Mouse (Mus musculus) ES-E14 (cell line): ENCODE results near the gene Pdcd2l. TPM values are rescaled to one million over a fixed set of nuclear protein-coding genes. Genes with fewer than 3 reads are reported as not detected.
"Not testable (repeated sequence)": the region's sequence is repeated elsewhere in the genome, so short reads cannot be mapped to it uniquely, and the experiment has no call there.

Experiments used
- DNase-seq: peaks from one replicate; pipeline ENCODE4 v3.0.0-alpha.2; 2013; ENCODE audit warnings: low read depth, low spot score
- H3K27ac ChIP-seq: 2 replicates; pipeline ENCODE4 v1.5.1; 2012; ENCODE audit warnings: low read depth, mild to moderate bottlenecking, low read length, moderate library complexity, mixed read lengths; ENCODE audit not compliant: poor library complexity, insufficient read depth, severe bottlenecking
- H3K36me3 ChIP-seq: 2 replicates; pipeline ENCODE4 v1.6.1; 2012; ENCODE audit warnings: mild to moderate bottlenecking, low read length, moderate library complexity, mixed read lengths; ENCODE audit not compliant: control insufficient read depth, poor library complexity, insufficient read depth, severe bottlenecking
- H3K4me1 ChIP-seq, 2 experiments: fragments of 150-350 bp in 1 of 2; sonication (generic) in 1 of 2; 2 replicates each; pipeline ENCODE4 v1.6.1; 2012; ENCODE audit warnings: low read length in 2 of 2, mild to moderate bottlenecking in 1 of 2, mixed read lengths in 1 of 2; ENCODE audit not compliant: control insufficient read depth in 2 of 2, insufficient read depth in 2 of 2, poor library complexity in 1 of 2
- H3K4me3 ChIP-seq, 2 experiments: fragments of 150-350 bp in 1 of 2; sonication (generic) in 1 of 2; 2 replicates each; pipeline ENCODE4 v1.5.1; 2012; ENCODE audit warnings: low read length in 2 of 2, low read depth in 1 of 2, mild to moderate bottlenecking in 1 of 2, mixed read lengths in 1 of 2; ENCODE audit not compliant: insufficient read depth in 1 of 2, poor library complexity in 1 of 2, severe bottlenecking in 1 of 2
- H3K9ac ChIP-seq: 2 replicates; pipeline ENCODE4 v1.6.1; 2012; ENCODE audit warnings: low read depth, mild to moderate bottlenecking, low read length, mixed read lengths; ENCODE audit not compliant: poor library complexity, insufficient read depth, severe bottlenecking
- H3K9me3 ChIP-seq: fragments of 150-350 bp; sonication (generic); 2 replicates; pipeline ENCODE4 v1.6.1; 2012; ENCODE audit warnings: low read depth, mild to moderate bottlenecking, low read length; ENCODE audit not compliant: control insufficient read depth, insufficient read depth
- CHD2 ChIP-seq: IDR thresholded peaks from 2 replicates; pipeline ENCODE4 v1.6.1; 2014; ENCODE audit warnings: mild to moderate bottlenecking, low read depth, low read length, inconsistent platforms
- HCFC1 ChIP-seq: IDR thresholded peaks from 2 replicates; pipeline ENCODE4 v1.6.1; 2012; ENCODE audit warnings: low read length, inconsistent platforms, borderline replicate concordance; ENCODE audit not compliant: insufficient read depth
- MAFK ChIP-seq: IDR thresholded peaks from 2 replicates; pipeline ENCODE4 v1.6.1; 2014; ENCODE audit warnings: mild to moderate bottlenecking, low read depth, low read length, inconsistent platforms; ENCODE audit not compliant: insufficient read depth
- ZC3H11A ChIP-seq: IDR thresholded peaks from 2 replicates; pipeline ENCODE4 v1.6.1; 2012; ENCODE audit warnings: low read depth, mild to moderate bottlenecking, inconsistent platforms, low read length, borderline replicate concordance
- ZNF384 ChIP-seq: IDR thresholded peaks from 2 replicates; pipeline ENCODE4 v1.6.1; 2012; ENCODE audit warnings: low read depth, low read length, inconsistent platforms
- in situ Hi-C, 2 experiments: fragments of 600-800 bp; cut with MboI; formaldehyde crosslinking; loops; one replicate each; pipeline ENCODE4 v1.15.1; 2025; ENCODE audit warnings: low sequenced_read_pairs in 2 of 2, inconsistent platforms in 1 of 2; ENCODE audit not compliant: unreplicated experiment in 2 of 2
- total RNA-seq: library from RNA; depleted of rRNA; stranded (reverse); fragments of 300-350 nt; gene quantifications from 2 replicates; pipeline ENCODE4 v1.2.3, GENCODE M21; 2012

The Pdcd2l gene
- total RNA-seq, 1 experiment = 57.7 TPM

- Histone ChIP-seq H3K9me3 (no peaks in the 10 kb centered on the region), H3K27ac (peak overlapping the region; percentile 66), H3K36me3 (peaks cover 21% of the 10 kb centered on the region), H3K4me3 (peak overlapping the region in 1 of 2 experiments; percentile 36; a peak in 1 of 4 replicates), H3K4me1 (peaks cover 3 to 5% of the 10 kb centered on the region in 2 experiments; a peak in 2 of 4 replicates), H3K9ac (no peak overlapping the region)
- in situ Hi-C loops = no loop called here
- DNase-seq = no peak
- no peak for TF ChIP-seq CHD2
- no peak for TF ChIP-seq ZNF384
These were observed 12.7 kb downstream of the Pdcd2l start for GRCm38 (mm10) chr7:34183794-34184193.

- H3K27ac ChIP-seq = peak overlapping the region; percentile 66
- in situ Hi-C loops = no loop called here
- peak overlapping the region; percentile 58; the same call in 1 of the 2 replicates for H3K9ac ChIP-seq
- peaks cover 17% of the 10 kb centered on the region for H3K36me3 ChIP-seq
- TF ChIP-seq CHD2 (no peak), HCFC1 (no peak), ZC3H11A (no peak)
- peaks cover 3 to 5% of the 10 kb centered on the region in 2 experiments; a peak in 2 of 4 replicates for H3K4me1 ChIP-seq
- H3K4me3 ChIP-seq = peak overlapping the region; percentile 3 to 36; a peak in 3 of 4 replicates
- H3K9me3 ChIP-seq = no peaks in the 10 kb centered on the region
- DNase-seq = no peak
These were observed 13.1 kb downstream of the Pdcd2l start for GRCm38 (mm10) chr7:34183356-34183755.

- H3K9ac ChIP-seq, H3K9me3 ChIP-seq, H3K36me3 ChIP-seq, H3K4me1 ChIP-seq, DNase-seq, H3K4me3 ChIP-seq, in situ Hi-C loops, H3K27ac ChIP-seq: not testable (repeated sequence)
These were observed 20.2 kb downstream of the Pdcd2l start for GRCm38 (mm10) chr7:34176241-34176640.

GRCm38 (mm10) chr7:34172251-34172650, 24.2 kb downstream of the Pdcd2l start:
- no peak overlapping the region for H3K9ac ChIP-seq
- no peak overlapping the region for H3K27ac ChIP-seq
- peaks cover 0 to 4% of the 10 kb centered on the region in 2 experiments; a peak in 1 of 4 replicates for H3K4me1 ChIP-seq
- no peak overlapping the region for H3K4me3 ChIP-seq
- H3K36me3 ChIP-seq = no peaks in the 10 kb centered on the region
- no peak for DNase-seq
- in situ Hi-C loops = no loop called here
- TF ChIP-seq CHD2 (no peak), MAFK (no peak), HCFC1 (no peak), ZNF384 (no peak), ZC3H11A (no peak)
- peaks cover 2% of the 10 kb centered on the region for H3K9me3 ChIP-seq

GRCm38 (mm10) chr7:34169454-34169853, 27.0 kb downstream of the Pdcd2l start, which contains the start of gene Uba2:
TSS of gene Uba2 (minus strand) at chr7:34169599.
- TF ChIP-seq CHD2 (peak; percentile 81), ZNF384 (no peak), MAFK (peak; percentile 90), HCFC1 (no peak), ZC3H11A (no peak)
- peak; percentile 72 for DNase-seq
- in situ Hi-C loops = no loop called here

More at GRCm38 (mm10) chr7:34169454-34169853, 27.0 kb downstream of the Pdcd2l start, which contains the start of gene Uba2:
- Histone ChIP-seq H3K36me3 (peaks cover 7% of the 10 kb centered on the region), H3K4me3 (peak within 1 kb of the TSS; percentile 81 to 88), H3K4me1 (peaks cover 5 to 8% of the 10 kb centered on the region in 2 experiments; a peak in 1 of 4 replicates), H3K9me3 (no peaks in the 10 kb centered on the region), H3K27ac (peak within 1 kb of the TSS; percentile 88), H3K9ac (peak within 1 kb of the TSS; percentile 58)
